Mouse (Mus musculus): ENCODE measurements at regions not wholly inside any gene's neighbourhood (a gene's known extent, or its start where the extent isn't known, plus 50 kb on each side); places are given as distances from the start of the nearest gene placed in this dataset.
A peak's percentile ranks its signal among the peaks of the same experiment; 100 is the strongest.

DNA sequence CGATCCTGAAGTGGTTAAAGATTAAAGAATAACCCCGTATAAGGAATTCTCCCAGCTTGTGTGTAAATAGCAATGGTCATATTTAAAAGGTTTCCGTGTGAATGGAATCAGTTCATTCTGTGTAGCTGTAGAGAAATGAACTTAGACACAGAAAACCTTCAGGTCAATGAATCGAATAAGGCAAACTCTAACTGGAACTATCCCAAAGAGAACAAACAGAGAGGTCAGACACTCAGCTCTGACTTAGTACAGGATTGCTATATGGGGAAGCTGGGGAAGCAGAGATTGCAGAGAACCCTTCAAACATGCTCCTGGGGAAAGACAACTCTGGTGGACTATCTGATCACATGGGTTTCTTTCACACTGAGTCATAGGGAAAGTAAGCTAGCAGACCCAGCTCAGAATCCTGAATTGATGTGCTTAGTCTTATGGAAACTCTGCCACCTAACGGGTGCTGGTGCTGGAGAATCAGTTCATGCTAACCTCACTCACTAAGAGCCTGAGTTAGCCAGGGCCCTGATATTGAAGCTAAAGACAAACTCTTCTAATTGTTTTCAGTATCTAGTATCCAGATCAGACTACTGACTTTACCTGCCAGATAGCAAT lies 145.3 kb upstream of the Rreb1 start:
- DNase-seq (ENCODE audit: extremely low read depth) = peak; percentile 49
- peaks cover 3 to 21% of the 10 kb centered on the region in 2 experiments for H3K4me1 ChIP-seq (ENCODE audit: control insufficient read depth in 1 of 2, insufficient read depth in 2 of 2)
- dilution Hi-C loops (cut with MboI; ENCODE audit: extremely low pct_ligation_motif_present, extremely low pct_unique_long_range_greater_than_20kb, low sequenced_read_pairs) = no loop called here

DNA sequence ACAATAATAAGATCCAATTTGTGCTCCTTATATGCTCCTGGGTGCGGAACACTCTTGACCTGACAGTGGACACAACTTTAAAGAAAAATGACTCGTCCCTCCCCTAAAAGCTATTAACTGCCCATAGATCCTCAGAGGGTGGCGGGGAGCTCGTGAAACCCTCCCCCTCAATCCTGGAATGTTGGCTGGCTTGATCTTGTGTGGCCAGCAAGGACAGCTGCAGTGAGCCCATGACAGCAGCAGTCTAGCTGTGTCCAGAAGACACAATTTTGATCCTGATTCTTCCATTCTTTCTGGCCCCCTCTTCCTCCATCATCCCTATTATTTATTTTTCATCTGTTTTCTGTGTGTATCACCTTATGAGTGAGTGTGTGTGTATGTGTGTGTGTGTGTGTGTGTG lies 141.8 kb upstream of the Rreb1 start:
- no peak for TF ChIP-seq MXI1 (IDR thresholded peaks at IDR 0.05; ENCODE audit: low read depth, low read length)
- no peak for TF ChIP-seq MAFK (IDR thresholded peaks at IDR 0.05; ENCODE audit: insufficient replicate concordance, low read length)
- no peak for TF ChIP-seq TCF12 (IDR thresholded peaks at IDR 0.05; ENCODE audit: low read depth, low read length)
- TF ChIP-seq USF2 (conservative IDR thresholded peaks at IDR 0.05; ENCODE audit: low read depth, low read length) = no peak
- TF ChIP-seq JUND (conservative IDR thresholded peaks at IDR 0.05; ENCODE audit: low read depth, low read length) = no peak
- TF ChIP-seq E2F4 (IDR thresholded peaks at IDR 0.05; ENCODE audit: insufficient replicate concordance, low read depth, low read length) = no peak
- no peak for TF ChIP-seq NRF1 (IDR thresholded peaks at IDR 0.05; ENCODE audit: low read depth, low read length)
- dilution Hi-C loops (cut with MboI; ENCODE audit: extremely low pct_ligation_motif_present, extremely low pct_unique_long_range_greater_than_20kb, low sequenced_read_pairs) = no loop called here
- in situ Hi-C loops (cut with MboI; ENCODE audit: low pct_ligation_motif_present, low pct_unique_long_range_greater_than_20kb, low sequenced_read_pairs) = loop anchor here (10.0 kb wide), 1 partner anchor 92 kb away; no protein-coding TSS in a partner anchor

More for the DNA sequence above, 145.3 kb upstream of the Rreb1 start:
- no peak overlapping the region for H3K4me2 ChIP-seq (ENCODE audit: insufficient read depth, low read depth, poor library complexity, severe bottlenecking)
- no peak overlapping the region for H3K4me3 ChIP-seq (replicated peaks in 1 of 3; ENCODE audit: low read depth in 2 of 3, low read length in 2 of 3, poor library complexity in 1 of 3)
- TF ChIP-seq ELF1 (IDR thresholded peaks at IDR 0.05; ENCODE audit: low read depth, low read length) (no peak), IRF4 (IDR thresholded peaks at IDR 0.05; ENCODE audit: low read depth, low read length) (peak; percentile 84), CTCF (conservative IDR thresholded peaks at IDR 0.05 in 1 of 2, IDR thresholded peaks at IDR 0.05 in 1 of 2; ENCODE audit: low read depth in 2 of 2, low read length in 2 of 2) (peak in 1 of 2 experiments; percentile 55; a peak in 2 of 4 replicates), ZNF384 (IDR thresholded peaks at IDR 0.05; ENCODE audit: low read depth, low read length) (no peak), ETS1 (conservative IDR thresholded peaks at IDR 0.05; ENCODE audit: low read depth, low read length) (no peak), KAT2A (IDR thresholded peaks at IDR 0.05; ENCODE audit: insufficient replicate concordance, low read length) (no peak), RCOR1 (conservative IDR thresholded peaks at IDR 0.05; ENCODE audit: low read depth, low read length) (no peak), POLR2AphosphoS2 (IDR thresholded peaks at IDR 0.05; ENCODE audit: low read depth, low read length) (no peak), TCF12 (IDR thresholded peaks at IDR 0.05; ENCODE audit: low read depth, low read length) (no peak), MXI1 (IDR thresholded peaks at IDR 0.05; ENCODE audit: low read depth, low read length) (no peak), HCFC1 (IDR thresholded peaks at IDR 0.05; ENCODE audit: low read depth, low read length) (no peak), ZKSCAN1 (IDR thresholded peaks at IDR 0.05; ENCODE audit: borderline replicate concordance, low read depth, low read length) (no peak), CHD2 (IDR thresholded peaks at IDR 0.05; ENCODE audit: low read length) (no peak), UBTF (IDR thresholded peaks at IDR 0.05; ENCODE audit: low read depth, low read length) (no peak), MYC (IDR thresholded peaks at IDR 0.05; ENCODE audit: low read depth, low read length) (no peak; the same call in 1 of the 2 replicates), MEF2A (IDR thresholded peaks at IDR 0.05; ENCODE audit: borderline replicate concordance, low read depth, low read length) (no peak), GABPA (IDR thresholded peaks at IDR 0.05; ENCODE audit: insufficient replicate concordance, low read depth, low read length) (no peak), JUND (conservative IDR thresholded peaks at IDR 0.05; ENCODE audit: low read depth, low read length) (peak; percentile 80), ZC3H11A (IDR thresholded peaks at IDR 0.05; ENCODE audit: low read depth, low read length) (no peak), MAFK (IDR thresholded peaks at IDR 0.05; ENCODE audit: insufficient replicate concordance, low read length) (no peak), USF1 (IDR thresholded peaks at IDR 0.05; ENCODE audit: low read depth, low read length) (no peak), RAD21 (IDR thresholded peaks at IDR 0.05; ENCODE audit: low read depth, low read length) (peak; percentile 47), CHD1 (IDR thresholded peaks at IDR 0.05; ENCODE audit: low read depth, low read length) (no peak), E2F4 (IDR thresholded peaks at IDR 0.05; ENCODE audit: insufficient replicate concordance, low read depth, low read length) (no peak), PAX5 (IDR thresholded peaks at IDR 0.05; ENCODE audit: low read length) (no peak), SIN3A (IDR thresholded peaks at IDR 0.05; ENCODE audit: low read length) (no peak), TBP (conservative IDR thresholded peaks at IDR 0.05; ENCODE audit: low read depth, low read length) (no peak), SMC3 (IDR thresholded peaks at IDR 0.05; ENCODE audit: low read depth, low read length) (peak; percentile 50; the same call in 1 of the 2 replicates), BHLHE40 (IDR thresholded peaks at IDR 0.05; ENCODE audit: low read depth, low read length) (no peak), ZMIZ1 (IDR thresholded peaks at IDR 0.05; ENCODE audit: low read depth, low read length) (no peak), JUN (IDR thresholded peaks at IDR 0.05; ENCODE audit: insufficient read depth, low read depth, low read length) (peak; percentile 59), MAX (IDR thresholded peaks at IDR 0.05; ENCODE audit: low read length) (no peak), NELFE (IDR thresholded peaks at IDR 0.05; ENCODE audit: low read depth, low read length) (no peak), EP300 (IDR thresholded peaks at IDR 0.05; ENCODE audit: low read length) (peak; percentile 47; the same call in 1 of the 2 replicates), MAZ (IDR thresholded peaks at IDR 0.05; ENCODE audit: low read depth, low read length) (no peak), USF2 (conservative IDR thresholded peaks at IDR 0.05; ENCODE audit: low read depth, low read length) (peak; percentile 38; the same call in 1 of the 2 replicates), NRF1 (IDR thresholded peaks at IDR 0.05; ENCODE audit: low read depth, low read length) (no peak), POLR2A (IDR thresholded peaks at IDR 0.05; ENCODE audit: low read depth, low read length) (no peak)
- H3K27me3 ChIP-seq (replicated peaks) = no peaks in the 10 kb centered on the region
- in situ Hi-C loops (cut with MboI; ENCODE audit: low pct_ligation_motif_present, low pct_unique_long_range_greater_than_20kb, low sequenced_read_pairs) = loop anchor here (10.0 kb wide), 1 partner anchor 88 kb away; no protein-coding TSS in a partner anchor
- no peak overlapping the region for H3K27ac ChIP-seq (ENCODE audit: insufficient read depth, low read depth)
- H3K9ac ChIP-seq (ENCODE audit: insufficient read depth, low read depth) = no peak overlapping the region
- peaks cover 7% of the 10 kb centered on the region for H3K9me3 ChIP-seq (replicated peaks; ENCODE audit: low read length)
- no peaks in the 10 kb centered on the region for H3K79me2 ChIP-seq (replicated peaks; ENCODE audit: control insufficient read depth, extremely low read depth, insufficient read depth, poor library complexity, severe bottlenecking)
- no peaks in the 10 kb centered on the region for H3K36me3 ChIP-seq (replicated peaks in 1 of 2; ENCODE audit: control insufficient read depth in 1 of 2, insufficient read depth in 1 of 2, low read length in 1 of 2)

More for the DNA sequence above, 141.8 kb upstream of the Rreb1 start:
- Histone ChIP-seq H3K9ac (ENCODE audit: insufficient read depth, low read depth) (no peak overlapping the region), H3K79me2 (replicated peaks; ENCODE audit: control insufficient read depth, extremely low read depth, insufficient read depth, poor library complexity, severe bottlenecking) (no peaks in the 10 kb centered on the region), H3K9me3 (replicated peaks; ENCODE audit: low read length) (peaks cover 7% of the 10 kb centered on the region), H3K4me3 (replicated peaks in 1 of 3; ENCODE audit: low read depth in 2 of 3, low read length in 2 of 3, poor library complexity in 1 of 3) (no peak overlapping the region), H3K4me1 (ENCODE audit: control insufficient read depth in 1 of 2, insufficient read depth in 2 of 2) (peaks cover 3 to 16% of the 10 kb centered on the region in 2 experiments; a peak in 3 of 4 replicates), H3K36me3 (replicated peaks in 1 of 2; ENCODE audit: control insufficient read depth in 1 of 2, insufficient read depth in 1 of 2, low read length in 1 of 2) (no peaks in the 10 kb centered on the region), H3K27me3 (replicated peaks) (no peaks in the 10 kb centered on the region), H3K4me2 (ENCODE audit: insufficient read depth, low read depth, poor library complexity, severe bottlenecking) (no peak overlapping the region), H3K27ac (ENCODE audit: insufficient read depth, low read depth) (no peak overlapping the region)
- no peak for DNase-seq (ENCODE audit: extremely low read depth)
